Mouse (Mus musculus): ENCODE measurements around the gene Gm48551.

Gm48551 gene

DNA sequence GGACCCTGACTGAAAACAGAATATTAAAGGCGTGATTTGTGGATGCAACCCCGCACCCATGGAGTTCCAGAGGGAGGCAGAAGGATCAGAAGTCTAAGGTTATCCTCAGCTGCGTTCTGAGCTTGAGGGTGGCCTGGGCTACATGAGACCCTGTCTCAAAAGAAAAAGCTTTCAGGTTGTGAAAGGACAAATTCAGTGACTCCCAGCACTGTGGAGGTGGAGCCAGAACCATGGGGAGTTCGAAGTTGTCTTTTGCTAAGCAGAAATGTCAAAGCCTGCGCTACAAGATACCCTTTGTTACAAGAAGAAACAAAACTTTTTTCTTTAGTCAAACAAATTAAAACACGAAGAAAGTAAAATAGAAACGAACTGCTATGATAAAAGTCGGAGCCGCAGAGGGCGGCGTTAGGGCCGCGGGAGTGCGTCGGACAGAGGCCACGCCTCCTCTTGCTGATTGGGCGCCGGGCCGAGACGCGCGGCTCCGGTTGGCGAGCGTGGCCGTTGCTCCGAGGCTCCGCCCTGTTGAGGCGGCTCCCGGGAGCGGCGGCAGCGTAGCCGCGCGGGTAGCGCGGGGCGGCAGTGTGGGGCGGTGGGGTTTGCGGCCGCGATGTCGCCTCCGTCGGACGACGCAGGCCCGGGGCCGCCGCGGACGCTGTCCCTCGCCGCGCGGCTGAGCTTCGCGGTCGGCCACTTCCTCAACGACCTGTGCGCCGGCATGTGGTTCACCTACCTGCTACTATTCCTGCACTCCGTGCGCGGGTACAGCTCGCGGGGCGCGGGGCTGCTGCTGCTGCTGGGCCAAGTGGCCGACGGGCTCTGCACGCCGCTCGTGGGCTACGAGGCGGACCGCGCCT is 27.0 kb upstream of the Gm48551 start, which contains the start of gene Mfsd12:
Gene Mfsd12 (plus strand): TSS at position 501 of the 854 bp plus-strand sequence.
- peak; percentile 91 for DNase-seq (ENCODE audit: low spot score)

DNA sequence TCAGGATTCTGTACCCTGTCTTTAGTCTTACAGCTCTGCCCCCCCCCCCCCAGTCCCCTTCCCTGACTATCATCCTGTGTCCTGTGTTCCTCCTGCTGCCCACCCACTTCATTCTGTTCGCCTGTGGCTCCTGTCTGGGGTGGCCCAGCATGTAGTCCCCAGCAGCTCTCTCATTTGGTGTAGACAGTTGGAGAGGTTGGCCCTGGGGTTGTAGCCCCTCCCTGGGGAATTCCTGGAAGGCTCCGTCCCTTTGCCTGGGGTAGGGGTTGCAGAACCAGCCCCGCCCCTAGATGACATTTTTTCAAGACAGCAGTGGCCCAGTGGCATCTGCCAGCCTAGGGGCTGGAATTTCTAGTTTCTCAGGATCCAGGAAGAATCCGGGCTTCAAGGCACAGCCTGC is 26.1 kb upstream of the Gm48551 start:
- DNase-seq (ENCODE audit: low spot score): no peak

DNA sequence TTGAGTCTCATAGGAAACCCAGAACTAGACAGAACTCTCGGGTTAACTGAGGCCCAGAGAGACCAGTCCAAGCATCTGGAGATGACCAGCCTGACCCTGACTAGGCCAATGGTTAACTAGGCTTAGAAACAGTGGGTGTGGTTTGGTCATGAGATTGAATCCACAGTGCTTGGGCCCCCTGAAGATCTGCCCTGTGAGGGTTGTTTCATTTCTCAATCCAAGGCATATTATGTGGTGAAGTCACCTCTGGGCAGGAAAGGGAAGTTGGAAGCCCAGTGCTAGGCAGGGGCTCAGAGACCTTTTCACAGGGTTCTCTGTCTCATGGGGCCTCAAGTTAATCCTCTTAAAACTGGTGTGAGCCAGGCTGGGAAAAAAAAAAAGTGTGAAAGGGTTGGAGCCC is 25.4 kb upstream of the Gm48551 start:
- no peak for DNase-seq (ENCODE audit: low spot score)

DNA sequence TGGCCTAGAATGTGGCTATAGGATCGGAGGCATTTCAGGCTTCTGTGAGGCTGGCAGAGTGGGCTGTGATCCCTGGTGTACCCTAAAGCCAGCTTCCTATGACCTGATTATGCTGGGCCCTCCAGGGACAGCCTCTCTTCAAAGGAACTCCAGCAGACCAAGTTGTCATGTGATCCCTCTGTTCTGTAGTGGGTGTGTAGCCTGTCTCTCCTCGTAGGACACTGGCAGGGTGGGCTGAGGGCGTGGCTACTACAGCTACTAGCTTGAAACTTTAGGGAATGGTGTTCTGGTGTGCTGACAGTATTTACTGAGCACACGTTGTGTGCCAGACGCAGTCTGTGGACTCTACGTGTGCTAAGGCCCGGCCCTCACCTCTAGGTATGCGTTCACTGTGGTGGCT is 23.5 kb upstream of the Gm48551 start:
- no peak for DNase-seq (ENCODE audit: low spot score)

DNA sequence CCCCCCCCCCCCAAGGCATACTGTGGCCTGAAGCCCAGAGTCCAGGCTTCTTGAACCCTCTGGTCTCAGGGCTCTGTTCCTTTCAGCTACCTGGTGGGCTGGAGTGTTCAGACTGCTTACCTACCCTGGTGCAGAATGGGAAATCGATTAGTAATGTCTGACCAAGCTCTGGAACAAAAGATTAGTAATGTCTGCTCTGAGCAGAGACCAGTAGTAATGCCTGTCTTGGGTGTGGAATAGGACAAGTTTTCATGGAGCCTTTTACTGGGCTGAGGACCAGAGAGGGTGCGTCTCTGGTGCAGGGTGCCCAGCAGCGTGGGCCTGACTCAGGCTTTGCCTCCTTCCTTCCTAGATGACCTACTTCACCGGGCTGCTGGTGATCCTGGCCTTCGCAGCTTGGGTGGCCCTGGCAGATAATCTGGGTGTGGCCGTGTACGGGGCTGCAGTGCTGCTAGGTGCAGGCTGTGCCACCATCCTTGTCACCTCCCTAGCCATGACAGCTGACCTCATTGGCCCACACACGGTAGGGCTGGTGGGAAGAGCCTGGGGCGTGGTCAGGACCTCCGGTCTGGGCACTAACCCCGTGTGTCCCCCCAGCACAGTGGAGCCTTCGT is 21.8 kb upstream of the Gm48551 start:
- no peak for DNase-seq (ENCODE audit: low spot score)

DNA sequence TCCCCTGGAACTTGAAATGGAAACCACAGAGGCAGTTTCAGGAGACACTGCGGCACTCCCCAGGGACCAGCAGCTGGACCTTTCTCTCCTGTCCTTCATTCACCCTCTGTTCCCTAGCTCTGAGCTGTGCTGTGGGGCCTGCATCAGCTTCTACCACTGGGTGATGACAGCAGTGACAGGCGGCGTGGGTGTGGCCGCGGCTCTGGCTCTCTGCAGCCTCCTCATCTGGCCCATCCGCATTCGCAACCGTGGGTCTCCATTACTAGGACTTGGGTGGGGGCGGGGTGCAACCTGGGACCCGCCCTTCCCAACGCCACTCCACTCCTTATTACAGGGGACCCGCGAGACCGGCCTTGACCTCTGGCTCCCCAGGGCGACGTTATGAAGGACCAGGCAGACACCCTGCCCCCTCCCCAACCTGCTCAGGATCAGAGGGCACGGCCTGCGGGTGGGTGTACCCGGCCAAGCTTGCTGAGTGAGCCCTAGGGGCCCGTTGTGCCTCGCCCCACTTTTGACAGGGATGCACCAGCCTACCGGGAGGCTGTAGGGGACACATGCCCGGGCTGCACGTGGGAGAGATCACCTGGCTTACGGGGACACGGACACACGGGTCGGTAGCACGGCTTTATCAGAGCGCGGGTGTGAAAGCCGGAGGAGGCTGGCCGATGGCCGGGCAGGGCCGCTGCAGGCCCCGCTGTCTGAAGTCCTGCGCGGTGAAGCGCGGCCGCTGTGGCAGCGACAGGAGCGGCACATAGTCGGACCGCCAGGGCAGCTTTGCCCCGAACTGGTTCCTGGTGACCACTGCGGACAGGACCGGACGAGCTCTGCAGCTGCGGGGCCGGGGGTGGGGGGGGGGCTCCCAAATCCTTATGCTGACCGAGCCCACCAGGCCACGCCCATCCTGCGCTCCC is 20.6 kb upstream of the Gm48551 start:
- no peak for DNase-seq (ENCODE audit: low spot score)

DNA sequence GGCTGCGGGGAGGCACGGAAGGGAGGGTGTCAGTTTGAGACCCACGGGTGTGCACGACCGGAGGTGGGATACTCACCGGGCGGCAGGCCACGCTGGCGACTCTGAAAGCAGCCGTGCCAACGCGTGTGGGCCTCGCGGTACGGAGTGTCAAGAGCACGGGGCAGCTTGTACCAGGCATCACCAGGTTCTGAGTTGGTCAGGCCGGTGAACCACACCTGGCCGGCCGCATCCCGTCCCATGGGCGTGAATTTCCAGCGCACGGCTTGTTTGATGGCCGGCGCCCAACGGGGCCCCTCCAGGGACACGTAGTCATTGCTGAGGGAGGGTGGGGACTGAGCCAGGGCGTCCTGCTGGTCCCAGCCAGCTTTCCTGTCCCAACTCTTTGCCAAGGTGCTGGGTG is 19.6 kb upstream of the Gm48551 start:
- peak; percentile 46 for DNase-seq (ENCODE audit: low spot score)

DNA sequence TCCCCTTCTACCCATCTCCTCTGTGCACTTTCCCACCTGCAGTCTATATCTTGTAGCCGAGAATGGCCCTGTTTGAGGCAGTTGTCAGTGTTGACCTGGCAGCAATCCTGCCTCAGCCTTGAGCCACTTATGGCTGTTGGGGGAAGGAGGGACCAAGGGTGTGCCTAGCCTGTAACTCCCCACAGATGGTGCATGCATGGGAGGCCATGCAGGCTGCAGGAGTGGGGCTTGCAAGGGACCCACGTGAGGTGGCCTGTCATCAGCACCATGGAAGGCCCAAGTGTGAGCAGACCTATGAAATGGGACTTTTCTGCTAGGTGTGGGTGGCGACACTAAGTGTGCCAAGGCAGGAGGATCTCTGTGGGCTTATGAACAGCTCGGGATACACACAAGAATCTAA is 19.2 kb upstream of the Gm48551 start:
- no peak for DNase-seq (ENCODE audit: low spot score)

DNA sequence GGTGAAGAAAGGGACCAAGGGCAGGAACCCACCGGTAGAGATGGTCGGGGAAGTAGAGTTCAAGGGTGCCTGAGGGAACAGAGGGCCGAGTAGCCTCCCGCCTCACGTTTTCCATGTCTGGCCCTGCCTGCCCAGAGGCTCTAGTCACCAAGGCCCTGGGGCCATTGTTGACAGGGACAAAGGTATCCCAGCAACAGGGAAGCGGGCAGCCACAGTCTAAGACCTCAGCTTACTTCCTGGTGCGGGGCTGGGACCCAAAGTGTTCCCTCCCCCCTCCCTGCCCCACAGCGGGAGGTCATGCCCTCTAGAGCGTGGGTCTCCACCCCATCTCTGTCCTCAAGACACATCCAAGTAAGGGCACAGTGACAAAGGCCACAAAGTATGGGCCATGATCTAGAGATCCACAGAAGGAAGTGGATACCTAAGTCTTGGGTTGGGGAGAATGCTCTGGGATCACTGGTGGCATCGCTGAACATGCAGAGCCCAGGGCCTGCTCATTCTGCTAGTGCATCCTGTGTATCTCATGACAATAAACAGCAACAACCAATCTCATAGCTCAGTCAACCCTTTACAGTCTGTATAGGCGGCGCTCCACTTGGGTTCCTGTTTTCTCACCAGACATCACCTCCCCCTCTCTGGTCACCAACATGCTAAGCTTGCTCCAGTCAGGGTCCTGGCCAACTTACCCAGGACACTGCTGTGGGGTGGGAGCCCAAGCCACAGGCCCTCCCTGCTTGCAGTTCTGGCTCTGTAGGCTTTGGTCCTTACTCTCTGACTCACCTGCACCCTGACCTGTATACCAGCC is 18.4 kb upstream of the Gm48551 start, which contains the start of gene 4930404N11Rik:
Gene 4930404N11Rik (minus strand): TSS at position 145 of the 805 bp plus-strand sequence.
- no peak for DNase-seq (ENCODE audit: low spot score)

DNA sequence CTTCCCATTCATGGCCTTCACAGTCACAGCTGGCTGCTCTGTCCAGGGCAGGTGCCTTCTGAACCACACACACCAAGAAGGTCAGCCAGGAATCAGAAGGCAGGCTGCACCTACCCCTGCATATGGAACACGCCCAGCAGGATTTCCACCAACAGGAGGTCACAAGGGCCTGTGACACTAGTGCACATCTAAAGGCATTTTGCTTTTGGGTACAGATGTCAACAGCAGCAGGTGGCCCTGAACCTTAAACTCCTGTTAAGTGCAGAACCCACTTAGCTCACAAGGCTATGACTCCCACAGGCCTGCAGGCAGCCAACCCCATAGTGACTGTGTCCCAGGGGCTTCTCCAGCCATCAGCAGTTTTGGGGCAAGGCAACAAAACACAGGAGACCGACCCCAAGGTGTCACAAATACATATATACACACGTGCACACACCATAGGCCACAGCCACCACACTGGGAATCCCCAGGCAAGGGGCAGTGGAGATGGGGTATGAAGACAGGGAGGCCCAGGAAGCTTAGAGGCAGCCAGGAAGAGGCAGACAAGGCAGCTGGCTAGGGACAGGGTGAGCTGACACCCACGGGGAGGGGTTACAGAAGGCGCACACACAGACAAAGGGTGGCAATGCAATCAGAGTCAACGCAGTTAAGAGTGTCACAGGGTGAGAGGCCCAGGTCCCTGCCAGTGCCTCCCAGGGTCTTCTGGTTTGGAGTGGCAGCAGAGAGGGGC is 17.6 kb upstream of the Gm48551 start:
- no peak for DNase-seq (ENCODE audit: low spot score)

DNA sequence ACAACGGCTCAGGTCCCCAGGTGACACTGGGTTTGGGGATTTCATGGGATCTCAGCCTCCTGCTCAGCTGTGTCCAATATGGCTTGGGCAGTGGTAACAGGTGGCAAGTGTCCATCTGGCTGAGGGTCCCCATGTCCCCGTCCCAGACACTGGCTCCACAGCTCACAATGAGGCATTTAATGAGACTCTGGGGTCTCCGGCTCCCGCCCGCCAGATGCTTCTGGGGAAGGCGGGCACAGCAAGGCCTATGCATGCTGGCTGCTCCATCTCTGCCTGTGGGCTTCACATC is 17.1 kb upstream of the Gm48551 start:
- no peak for DNase-seq (ENCODE audit: low spot score)

DNA sequence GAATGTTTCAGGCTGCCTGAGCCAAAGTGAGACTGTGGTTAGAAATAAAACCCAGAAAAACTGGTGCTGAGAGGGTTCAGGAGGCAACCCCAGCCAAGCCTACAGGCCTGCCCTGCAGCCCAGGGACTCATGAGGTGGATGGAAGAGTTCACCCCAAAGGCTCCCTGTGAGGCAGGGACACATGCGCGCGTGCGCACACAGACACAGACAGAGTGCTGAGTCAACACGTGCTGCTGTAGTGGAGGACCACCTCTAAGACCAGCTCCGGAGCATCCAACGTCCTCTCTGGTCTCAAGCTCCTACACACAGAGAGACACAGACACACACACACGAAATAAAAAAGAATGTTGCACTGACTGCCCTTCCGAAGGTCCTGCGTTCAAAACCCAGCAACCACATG is 8.9 kb upstream of the Gm48551 start:
- DNase-seq (ENCODE audit: low spot score): no peak

DNA sequence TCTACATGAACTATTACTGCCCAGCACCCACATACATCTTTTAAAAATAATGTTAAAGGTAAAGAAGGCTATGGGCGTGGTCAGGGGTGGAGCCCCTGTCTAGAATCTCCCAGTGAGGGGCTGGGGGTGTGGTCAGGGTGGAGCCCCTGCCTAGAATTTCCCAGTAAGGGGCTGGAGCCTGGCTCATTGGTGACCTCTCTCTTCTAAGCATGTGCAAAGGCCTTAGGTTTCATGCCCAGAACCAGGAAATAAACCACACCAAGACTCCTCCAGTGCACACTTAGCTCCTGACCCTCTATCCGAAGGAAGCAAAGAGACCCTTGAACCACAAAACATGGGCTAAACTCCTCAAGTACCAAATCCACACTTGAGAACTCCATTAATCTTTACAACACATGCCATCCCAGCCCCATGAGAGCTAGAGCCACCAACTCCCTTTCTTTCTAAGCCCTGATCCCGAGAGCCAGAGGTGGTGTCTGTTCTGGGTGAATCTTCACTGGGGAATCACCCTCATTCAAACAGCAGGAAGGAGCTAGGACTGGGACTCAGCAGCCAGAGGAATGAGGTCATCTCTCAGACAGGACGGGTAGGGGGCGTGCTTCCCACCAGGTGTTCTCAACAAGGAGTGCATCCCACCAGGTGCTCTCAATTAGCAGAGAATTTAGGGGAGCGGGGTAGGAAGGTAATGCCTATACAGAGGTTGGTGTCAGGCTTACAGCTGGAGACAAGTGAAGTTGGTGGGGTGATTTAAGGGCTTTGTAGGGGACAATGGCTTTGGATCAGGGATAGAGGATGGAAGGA is 7.5 kb upstream of the Gm48551 start:
- no peak for DNase-seq (ENCODE audit: low spot score)

DNA sequence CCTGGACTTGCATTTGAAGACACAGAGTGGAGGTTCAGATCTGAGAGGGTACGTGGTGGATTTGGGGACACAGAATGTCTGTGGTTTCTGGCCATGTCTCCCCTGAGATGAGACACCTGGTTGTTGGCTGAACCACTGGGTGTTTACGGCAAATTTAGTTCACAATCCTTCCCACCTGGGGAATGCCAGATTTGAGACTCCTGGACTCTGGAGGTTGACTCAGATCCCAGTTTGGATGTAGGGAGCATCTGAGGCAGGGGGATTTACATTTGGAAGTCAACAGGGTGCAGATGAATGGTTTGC is 7.0 kb upstream of the Gm48551 start:
- no peak for DNase-seq (ENCODE audit: low spot score)

DNA sequence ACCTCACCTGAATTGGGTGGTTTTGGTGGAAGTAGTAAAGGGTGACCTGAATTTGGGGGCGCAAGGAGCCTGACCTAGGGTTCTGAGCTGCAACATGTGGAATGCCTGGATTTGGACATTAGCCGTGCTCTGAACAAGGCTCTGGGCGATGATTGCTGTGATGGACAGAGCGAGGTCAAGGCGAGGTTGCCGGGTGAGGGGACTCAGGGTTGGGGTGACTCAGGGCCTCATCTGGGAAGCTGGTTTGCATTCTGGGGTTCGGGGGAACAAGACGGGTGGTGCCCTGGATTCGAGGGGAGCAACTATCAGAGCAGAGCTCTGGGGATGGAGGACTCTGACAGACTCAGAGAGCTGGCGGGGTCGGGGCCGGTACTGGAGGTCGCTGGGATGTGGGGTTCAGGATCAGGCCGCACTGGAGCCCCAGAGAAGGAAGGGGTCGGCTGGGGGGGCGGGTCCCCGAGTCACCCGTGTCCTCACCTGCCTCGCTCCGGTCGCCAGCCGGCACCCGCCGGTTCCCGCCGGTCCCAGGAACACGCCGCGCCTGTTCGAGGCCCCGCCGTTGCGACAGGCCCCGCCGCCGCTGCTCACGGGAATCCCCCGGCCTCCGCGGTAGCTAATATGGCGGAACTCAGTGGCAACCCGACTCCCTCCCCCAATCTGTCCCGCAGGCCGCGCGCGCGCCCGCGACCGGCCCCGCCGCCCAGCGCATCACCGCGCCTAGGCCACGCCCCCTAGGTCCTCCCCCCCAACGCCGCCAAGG is 6.3 kb upstream of the Gm48551 start, which contains the start of gene Fzr1:
Gene Fzr1 (minus strand): TSS at position 724 of the 760 bp plus-strand sequence.
- DNase-seq (ENCODE audit: low spot score): no peak

DNA sequence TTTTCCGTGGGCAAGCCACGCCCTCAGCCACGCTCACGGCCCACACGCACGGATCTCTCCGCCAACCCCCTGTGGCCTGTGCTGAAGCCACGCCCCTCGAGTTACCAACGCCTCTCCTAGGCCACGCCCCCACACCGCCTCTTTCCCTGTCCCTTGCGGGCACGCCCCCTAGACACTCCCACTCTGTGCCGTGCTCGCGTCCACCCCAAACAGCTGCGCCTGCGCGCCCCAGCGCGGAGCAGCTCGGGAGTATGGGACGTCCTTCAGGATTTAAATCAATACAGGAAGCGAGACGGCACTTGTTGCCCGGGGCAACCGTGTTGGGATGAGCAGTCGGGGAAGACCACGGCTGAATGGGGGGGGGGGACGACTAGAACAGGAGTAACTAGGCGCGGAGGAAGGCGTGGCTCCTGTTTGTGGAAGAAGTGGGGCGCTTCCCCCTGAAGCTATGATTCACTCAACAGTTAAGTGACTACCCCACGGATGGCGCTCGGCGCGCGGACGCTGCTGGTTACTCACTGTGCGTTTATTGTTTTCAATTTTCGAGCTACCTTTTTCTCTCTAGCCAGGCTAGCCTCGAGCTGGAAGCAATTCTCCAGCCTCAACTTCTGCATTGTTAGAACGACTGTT is 5.6 kb upstream of the Gm48551 start:
- DNase-seq (ENCODE audit: low spot score): peak; percentile 100

DNA sequence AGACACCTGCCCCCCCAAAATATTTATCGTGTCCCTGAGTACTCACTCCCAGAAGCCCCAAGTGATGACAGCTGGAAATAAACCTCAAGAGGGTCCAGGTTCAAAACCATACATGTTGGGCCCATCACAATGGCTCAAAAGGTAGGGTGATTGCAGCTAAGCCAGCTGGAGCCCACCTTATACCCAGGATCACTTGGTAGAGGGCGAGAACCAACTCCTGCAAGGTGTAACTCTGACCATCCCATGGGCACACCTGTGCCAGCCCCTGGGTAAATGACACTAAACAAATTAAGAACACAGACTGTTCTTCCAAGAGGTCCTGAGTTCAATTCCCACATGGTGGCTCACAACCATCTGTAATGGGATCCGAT is 5.1 kb upstream of the Gm48551 start:
- no peak for DNase-seq (ENCODE audit: low spot score)

DNA sequence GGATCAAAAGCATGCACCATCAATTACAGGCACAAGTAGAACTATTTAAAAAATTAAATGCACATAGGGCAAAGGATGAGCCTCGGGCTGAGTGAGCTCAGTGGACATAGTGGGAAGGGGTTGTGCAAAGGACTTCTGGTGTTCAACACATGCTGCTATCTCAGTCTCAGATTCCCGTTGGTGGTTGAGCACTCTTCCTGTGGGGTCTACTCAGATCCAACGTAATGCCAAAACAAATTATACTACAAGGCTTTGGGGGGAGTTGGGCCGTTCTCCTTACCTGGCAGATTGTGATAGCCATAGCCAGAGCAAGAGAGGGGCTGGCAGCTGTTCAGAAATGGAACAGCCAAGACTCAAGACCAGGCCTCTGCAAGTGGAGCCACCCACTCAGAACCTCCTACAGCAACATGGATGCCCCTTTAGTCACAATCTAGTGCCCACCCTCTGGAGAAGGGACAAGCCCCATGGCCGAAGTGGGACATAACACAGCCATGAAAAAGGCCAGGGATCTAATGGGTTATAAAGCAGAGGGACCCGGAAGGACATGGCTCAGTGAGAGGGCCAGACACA is 4.4 kb upstream of the Gm48551 start:
- no peak for DNase-seq (ENCODE audit: low spot score)

DNA sequence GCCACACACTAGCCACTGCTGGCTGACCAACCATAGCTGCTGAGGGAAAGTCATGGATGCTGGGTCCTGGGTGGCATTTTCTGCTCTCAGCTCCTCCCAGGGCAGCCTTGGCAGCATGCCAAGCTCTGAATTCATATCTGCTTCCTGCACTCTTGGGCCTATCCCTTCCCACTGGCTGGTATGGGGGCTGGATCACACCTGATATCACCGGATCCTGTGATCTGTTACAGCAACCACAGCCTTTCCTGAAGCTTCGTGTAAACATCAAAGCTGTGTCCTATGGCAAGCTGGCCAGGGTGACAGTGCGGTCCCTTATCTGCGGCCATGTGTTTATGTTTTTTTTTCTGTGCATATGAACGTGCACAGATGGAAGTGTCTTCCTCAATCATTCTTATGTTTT is 2.2 kb upstream of the Gm48551 start:
- no peak for DNase-seq (ENCODE audit: low spot score)
